Mouse (Mus musculus) cortical plate, adult 2 months (tissue): ENCODE results near the gene Ick.

ENCODE experiments used
- CTCF ChIP-seq: fragments of 200-500 bp; IDR thresholded peaks from 2 replicates; pipeline ENCODE4 v1.5.1; 2011; ENCODE audit warnings: mild to moderate bottlenecking, control low read depth, low read length; ENCODE audit not compliant: insufficient read depth; ENCODE audit errors: extremely low read depth
- POLR2A ChIP-seq: fragments of 200-500 bp; IDR thresholded peaks from 2 replicates; pipeline ENCODE4 v1.6.1; 2011; ENCODE audit warnings: mild to moderate bottlenecking, low read length, control low read depth; ENCODE audit not compliant: insufficient read depth; ENCODE audit errors: extremely low read depth

- TF ChIP-seq CTCF (no peak), POLR2A (no peak)
Measured at GRCm38 (mm10) chr9:78124297-78124696, 15.3 kb downstream of the Ick start.
